Mouse (Mus musculus) MN1 (cell line): Measurements from ENCODE around the gene Mgat5.
A peak's percentile ranks its signal among the peaks of the same experiment; 100 is the strongest.

Experiments
- DNase-seq: peaks from one replicate; pipeline ENCODE4 v3.0.0-alpha.2; 2016; ENCODE audit warnings: low spot score

Mgat5 gene

GRCm38 (mm10) chr1:127437091-127437490 lies 232.3 kb downstream of the Mgat5 start:
- no peak for DNase-seq

DNA sequence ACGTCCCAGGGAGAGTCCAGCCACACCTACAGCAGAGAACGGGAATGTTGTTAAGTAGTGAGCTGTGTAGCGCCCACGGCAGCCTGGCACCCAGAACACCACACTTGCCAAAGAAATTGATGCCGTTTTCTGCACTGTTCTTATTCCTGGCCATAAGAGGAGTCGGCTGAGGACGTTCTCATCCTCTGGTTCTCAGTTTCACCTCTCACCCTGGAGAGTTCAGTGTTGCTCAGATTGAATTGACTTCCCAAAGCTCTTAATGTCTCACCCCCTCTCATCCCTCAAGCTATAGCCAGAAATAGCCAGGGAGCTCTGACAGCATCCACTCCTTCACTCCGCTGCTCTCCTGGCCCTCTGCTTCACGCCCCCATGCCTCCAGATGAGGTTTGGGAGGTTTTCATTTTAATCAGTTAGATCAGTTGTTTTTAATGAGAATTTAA lies 234.7 kb downstream of the Mgat5 start:
- no peak for DNase-seq

- no peak for DNase-seq
These were observed 236.2 kb downstream of the Mgat5 start for GRCm38 (mm10) chr1:127441007-127441406.

- no peak for DNase-seq
These were observed 236.9 kb downstream of the Mgat5 start for GRCm38 (mm10) chr1:127441736-127442135.

DNA sequence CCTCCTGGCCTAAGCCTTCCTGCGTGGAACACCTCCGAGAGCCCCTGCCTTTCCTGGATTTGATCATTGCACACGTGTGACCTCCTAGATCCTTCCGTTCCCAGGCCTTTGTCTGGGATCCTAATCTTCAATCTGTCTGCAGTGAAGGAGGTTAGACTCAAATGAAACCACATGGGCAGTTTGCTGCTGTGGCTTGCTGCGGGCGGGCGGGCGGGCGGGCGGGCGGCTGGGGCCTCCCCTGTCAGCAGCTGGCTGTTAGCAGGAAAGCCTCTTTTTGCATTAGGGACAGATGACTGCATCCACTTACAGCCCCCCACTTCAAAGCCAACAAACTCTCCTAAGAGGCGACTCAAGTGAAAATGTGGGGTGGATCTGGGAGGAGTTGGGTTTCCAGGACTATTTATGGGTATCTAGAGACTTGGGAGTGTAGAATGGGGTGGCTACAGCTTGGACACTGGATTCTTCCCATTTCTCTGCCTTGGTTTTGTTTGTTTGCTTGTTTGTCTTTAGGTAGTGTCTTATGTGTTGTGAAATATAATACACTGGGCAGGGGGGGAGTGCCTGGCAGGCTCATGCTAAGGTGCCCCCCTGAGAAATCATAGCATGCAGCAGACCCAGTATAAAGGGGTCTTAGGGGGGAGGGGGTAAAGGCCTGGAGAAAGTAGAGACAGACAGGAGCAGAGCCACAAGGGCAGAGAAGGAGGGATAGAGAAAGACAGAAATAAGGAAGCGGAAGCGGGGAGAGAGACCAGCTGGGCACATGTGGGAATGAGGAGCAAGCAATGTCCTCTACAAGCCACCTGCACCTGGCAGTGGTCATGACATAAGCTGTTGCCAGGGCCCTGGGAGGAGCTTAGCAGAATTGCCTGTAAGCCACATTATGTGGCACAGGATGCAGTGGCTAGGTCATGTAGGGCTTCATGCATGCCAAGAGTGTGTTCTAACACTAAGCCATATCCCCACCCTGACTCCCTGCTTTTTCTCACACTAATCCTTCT lies 238.4 kb downstream of the Mgat5 start:
- no peak for DNase-seq

GRCm38 (mm10) chr1:127444836-127445485 lies 240.1 kb downstream of the Mgat5 start:
- no peak for DNase-seq

DNA sequence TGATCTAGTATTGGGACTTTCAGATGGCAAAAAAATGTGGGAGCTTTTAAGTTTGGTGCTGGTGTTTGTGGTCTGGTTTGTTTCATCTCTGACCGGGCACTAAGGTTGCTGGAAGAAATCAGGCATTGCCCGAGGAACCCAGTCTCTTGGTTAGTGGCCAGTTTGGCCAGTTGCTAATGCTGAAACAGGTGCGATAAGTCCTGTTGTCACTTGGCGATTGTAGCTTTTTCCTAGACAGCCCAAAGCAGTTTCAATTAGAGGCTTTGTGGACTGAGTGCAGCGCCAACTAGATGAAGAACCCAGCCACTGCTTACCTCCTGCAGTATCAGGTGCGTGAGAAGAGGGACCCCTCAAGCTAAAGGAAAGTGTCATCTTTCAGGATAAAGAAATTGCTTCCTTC lies 248.6 kb downstream of the Mgat5 start:
- no peak for DNase-seq

GRCm38 (mm10) chr1:127459015-127459451 lies 254.2 kb downstream of the Mgat5 start:
- peak; percentile 78 for DNase-seq

DNA sequence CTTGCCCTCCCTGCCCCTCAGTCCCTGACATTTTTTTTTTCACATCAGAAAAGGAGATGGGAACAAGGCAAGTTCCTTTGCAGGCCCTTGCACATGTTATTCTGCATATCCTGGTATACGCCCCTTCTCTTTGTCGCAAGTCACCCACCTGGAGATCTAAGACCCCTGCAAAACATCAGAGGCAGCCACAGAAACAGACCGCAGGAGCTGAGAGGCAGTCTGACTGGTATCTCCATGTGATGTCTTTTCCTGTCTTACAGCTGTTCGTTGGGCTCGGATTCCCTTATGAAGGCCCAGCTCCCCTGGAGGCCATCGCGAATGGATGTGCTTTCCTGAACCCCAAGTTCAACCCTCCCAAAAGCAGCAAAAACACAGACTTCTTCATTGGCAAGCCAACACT lies 254.8 kb downstream of the Mgat5 start:
- DNase-seq: no peak

DNA sequence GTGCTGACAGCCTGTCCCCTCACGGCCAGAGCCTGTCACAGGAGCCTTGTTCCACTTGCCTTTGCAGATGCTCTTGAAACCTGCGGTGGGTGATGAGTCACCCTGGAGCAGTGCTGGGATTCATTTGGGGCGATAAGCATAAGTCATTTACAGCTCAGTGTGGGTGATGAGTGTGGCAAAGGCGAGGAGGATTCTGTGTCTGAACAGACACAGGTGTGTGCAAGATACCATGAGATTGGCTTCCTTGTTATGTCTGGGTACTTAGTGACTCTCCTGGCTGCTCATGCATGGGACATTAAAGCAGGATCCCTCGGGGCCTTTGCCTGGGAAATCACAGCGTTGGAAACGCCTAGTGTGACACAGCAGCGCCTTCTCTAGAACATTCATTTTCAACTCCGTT lies 256.2 kb downstream of the Mgat5 start:
- peak; percentile 51 for DNase-seq

- no peak for DNase-seq
These were observed 259.2 kb downstream of the Mgat5 start for GRCm38 (mm10) chr1:127464041-127464440.

DNA sequence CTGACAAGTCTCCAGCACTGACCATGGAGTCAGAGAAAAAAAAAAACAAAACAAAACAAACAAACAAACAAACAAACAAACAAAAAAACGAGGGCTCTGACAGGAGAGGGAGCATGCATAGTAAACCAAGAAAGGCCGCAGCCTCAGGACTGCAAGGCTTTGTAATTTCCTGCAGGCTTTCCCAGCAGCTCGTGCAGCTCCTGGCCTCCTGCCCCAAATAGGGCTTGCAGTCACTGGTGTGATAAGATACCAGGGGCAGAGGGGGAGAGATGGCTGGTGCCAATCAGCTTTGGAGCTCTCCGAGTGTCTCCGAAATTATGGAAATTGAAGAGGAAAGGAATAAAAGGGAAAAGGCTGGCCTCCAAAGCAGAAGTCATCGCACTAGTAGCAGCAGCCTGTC lies 260.5 kb downstream of the Mgat5 start:
- peak; percentile 30 for DNase-seq

- no peak for DNase-seq
These were observed 262.4 kb downstream of the Mgat5 start for GRCm38 (mm10) chr1:127467238-127467637.

GRCm38 (mm10) chr1:127470175-127470574 lies 265.4 kb downstream of the Mgat5 start:
- no peak for DNase-seq

DNA sequence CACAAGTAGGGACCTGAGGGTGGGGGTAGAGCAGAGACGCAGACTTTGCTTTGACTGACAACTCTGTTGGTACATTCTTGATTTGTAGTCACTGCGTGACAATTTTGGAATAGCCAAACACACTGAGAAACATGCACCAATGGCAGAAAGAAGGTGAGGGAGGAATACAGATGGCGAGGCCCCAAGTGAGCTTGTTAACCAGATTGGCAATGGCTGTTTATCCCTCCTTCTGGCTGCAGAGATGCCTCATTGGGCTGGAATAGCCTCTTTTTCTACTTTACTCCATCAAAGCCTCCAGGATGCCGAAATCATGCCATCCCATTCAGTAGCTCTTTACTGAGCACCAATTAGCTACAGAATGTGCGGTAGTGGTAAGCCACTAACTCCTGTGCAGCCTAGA lies 270.9 kb downstream of the Mgat5 start:
- DNase-seq: no peak

DNA sequence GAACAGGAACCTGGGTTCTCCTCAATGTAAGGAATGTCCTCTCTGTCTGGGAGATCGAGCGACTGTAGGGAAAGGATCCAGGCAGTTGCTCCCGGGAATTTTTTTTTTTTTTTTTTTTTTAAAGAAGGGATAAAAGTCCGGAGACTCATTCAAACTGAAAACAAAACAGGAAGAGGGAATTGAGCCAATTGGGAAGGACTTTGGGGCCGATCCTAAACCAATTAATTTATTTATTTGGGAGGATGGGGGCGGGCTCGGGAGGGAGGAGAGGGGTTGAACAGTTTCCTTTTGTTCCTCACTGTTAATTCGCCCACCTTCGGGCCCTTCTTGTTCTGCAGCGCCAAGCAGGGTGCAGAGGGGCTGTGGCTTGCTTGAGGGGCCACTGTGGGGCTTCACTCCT lies 278.1 kb downstream of the Mgat5 start:
- DNase-seq: no peak

GRCm38 (mm10) chr1:127484188-127484587 lies 279.4 kb downstream of the Mgat5 start:
- no peak for DNase-seq

DNA sequence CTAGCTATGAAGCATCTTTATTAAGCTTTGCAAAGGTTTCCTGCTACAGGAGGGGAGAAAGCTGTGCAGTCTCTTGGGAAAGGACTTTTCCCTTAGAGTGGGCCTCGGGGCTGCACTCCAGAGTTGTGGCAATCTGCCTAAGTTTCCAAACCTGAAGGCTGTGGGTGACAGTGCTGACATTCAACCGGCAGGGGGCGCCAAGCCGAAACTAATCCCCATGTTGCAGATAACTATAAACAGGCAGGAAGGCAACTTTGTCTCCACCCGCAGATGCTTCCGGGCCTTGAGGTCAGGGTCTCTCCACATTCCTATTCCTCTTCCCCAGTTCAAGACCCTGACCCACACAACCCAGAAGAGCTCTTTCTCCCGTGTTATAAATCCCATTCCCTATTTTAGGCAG lies 280.0 kb downstream of the Mgat5 start:
- DNase-seq: peak; percentile 47

- peak; percentile 32 for DNase-seq
These were observed 282.3 kb downstream of the Mgat5 start for GRCm38 (mm10) chr1:127487161-127487560.

GRCm38 (mm10) chr1:127496737-127497543 lies 292.1 kb downstream of the Mgat5 start:
- DNase-seq: peak; percentile 36

DNA sequence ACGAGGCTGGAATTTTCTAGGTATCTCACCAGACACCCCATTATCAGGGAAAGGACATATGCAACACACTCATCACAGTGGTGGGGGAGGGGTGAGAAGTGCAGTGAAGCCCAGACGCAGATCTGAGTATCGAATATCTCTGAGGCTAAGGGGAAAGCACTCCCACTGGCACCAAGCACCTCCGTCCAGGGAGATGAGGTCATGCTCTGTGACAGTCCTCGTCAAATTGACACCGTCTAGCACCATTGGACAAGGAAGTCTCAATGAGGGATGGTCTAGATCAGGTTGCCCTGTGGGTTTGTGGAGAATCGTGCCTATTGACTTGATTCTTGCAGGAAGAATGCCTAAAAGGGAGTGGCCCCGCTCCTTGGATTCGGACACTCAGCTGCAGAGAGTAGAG lies 293.9 kb downstream of the Mgat5 start:
- DNase-seq: no peak

DNA sequence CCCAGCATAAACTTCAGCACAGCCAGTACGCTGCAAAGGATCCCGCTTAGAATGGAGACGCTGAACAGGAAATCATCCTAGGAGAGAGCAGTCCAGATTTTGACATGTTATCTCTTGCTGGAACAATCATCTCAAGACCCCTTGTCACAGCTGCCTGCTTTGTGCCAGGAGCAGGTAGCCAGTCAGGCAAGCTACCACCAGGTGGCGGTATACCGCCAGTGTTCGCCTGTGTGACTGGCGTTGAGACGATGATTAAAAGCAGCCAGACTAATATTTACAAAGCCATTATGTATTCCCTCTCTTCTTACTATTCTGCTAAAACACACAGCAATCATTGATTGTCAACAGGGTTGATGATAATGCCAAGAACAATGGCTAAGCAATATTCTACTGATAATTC lies 295.4 kb downstream of the Mgat5 start:
- peak; percentile 79 for DNase-seq
